In the genomic region with DNA sequence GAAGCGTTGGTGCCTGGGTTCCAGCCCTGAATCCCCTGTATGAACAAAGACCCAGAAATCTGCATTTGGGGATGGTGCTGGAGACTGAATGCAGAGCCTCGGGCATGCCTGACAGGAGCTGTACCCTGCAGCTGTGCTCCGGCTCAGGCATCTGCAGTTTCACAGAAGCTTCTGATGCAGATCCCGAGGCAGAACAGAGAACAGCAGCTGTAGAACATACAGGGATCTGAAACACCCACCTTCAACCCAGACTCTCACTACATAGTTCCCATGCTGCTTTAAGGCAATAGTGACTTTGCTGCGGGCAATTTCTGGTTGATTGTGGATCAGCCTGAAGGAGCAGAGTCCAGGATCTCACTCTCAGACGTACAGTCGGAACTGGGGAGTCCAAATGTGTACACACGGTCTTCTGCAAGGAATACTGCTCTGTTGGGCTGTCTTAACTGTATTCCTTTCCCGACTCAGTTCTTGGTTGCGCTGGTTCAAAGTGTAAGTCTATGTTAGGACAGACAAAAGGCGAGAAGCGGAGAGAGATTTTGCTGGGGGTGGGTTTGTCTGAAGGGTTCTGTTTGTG, we compare ENCODE assay signal across 9 mouse cellular contexts. TPM values are rescaled to one million over a fixed set of nuclear protein-coding genes. Genes with fewer than 3 reads are reported as not detected.
A peak's percentile ranks its signal among the peaks of the same experiment; 100 is the strongest.
DNase-seq lines count a peak whose midpoint lies in the region; ATAC-seq and TF ChIP-seq lines count a peak whose summit lies in the region.
"Had no signal": no experiment of that assay in that cellular context is flagged by ENCODE, and none has a peak within 500 bp of the region (broad histone marks: within the 10 kb centered on the region; RNA-seq: fewer than 3 reads in every experiment).

No protein-coding gene starts in this region.

- peak overlapping the region; percentile 57 for H3K4me2 ChIP-seq in lung, embryonic 16.5 days (ENCODE audit: low read depth, low read length)
- peak overlapping the region; percentile 70 for H3K4me2 ChIP-seq in limb, embryonic 15.5 days

- peaks cover 19% of the 10 kb centered on the region for H3K4me1 ChIP-seq in lung, embryonic 16.5 days (replicated peaks; ENCODE audit: control insufficient read depth, insufficient read depth, low read length)
- peaks cover 28% of the 10 kb centered on the region for H3K4me1 ChIP-seq in limb, embryonic 15.5 days
- peaks cover 13% of the 10 kb centered on the region for H3K4me1 ChIP-seq in small intestine, adult 2 months (ENCODE audit: control insufficient read depth, insufficient read depth, insufficient read length, low read length)

- H3K36me3 ChIP-seq in lung, embryonic 16.5 days (ENCODE audit: control insufficient read depth, insufficient read depth, low read length), result no peaks in the 10 kb centered on the region
- H3K36me3 ChIP-seq in limb, embryonic 15.5 days, result no peaks in the 10 kb centered on the region
- H3K36me3 ChIP-seq in small intestine, adult 2 months (ENCODE audit: control insufficient read depth, insufficient read depth, low read length), result no peaks in the 10 kb centered on the region

- no peak for TF ChIP-seq CTCF in small intestine, adult 2 months (IDR thresholded peaks at IDR 0.05; ENCODE audit: extremely low read depth, insufficient read length, insufficient replicate concordance, low read depth, low read length)

- peaks cover 8% of the 10 kb centered on the region; the same call in 1 of the 2 replicates for H3K27me3 ChIP-seq in lung, embryonic 16.5 days (ENCODE audit: control insufficient read depth, insufficient read depth, low read depth, low read length)
- no peaks in the 10 kb centered on the region for H3K27me3 ChIP-seq in limb, embryonic 15.5 days
- no peaks in the 10 kb centered on the region for H3K27me3 ChIP-seq in small intestine, adult 2 months (ENCODE audit: control insufficient read depth, insufficient read depth, low read length)

- peak overlapping the region; percentile 68 for H3K9ac ChIP-seq in lung, embryonic 16.5 days (ENCODE audit: low read length)
- 0 out of 2 replicates have a peak overlapping the region, but pooled peaks have one; percentile 7 for H3K9ac ChIP-seq in limb, embryonic 15.5 days

- no peaks in the 10 kb centered on the region for H3K9me3 ChIP-seq in lung, embryonic 16.5 days (ENCODE audit: control insufficient read depth, low read length)
- no peaks in the 10 kb centered on the region for H3K9me3 ChIP-seq in limb, embryonic 15.5 days

- no peak for ATAC-seq in lung, embryonic 16.5 days (ENCODE audit: low read depth)
- ATAC-seq in limb, embryonic 15.5 days (ENCODE audit: insufficient number of reproducible peaks, low FRiP score, low TSS enrichment, low read depth), result no peak

- WGBS in lung, embryonic 16.5 days, result 48% methylated on average over 12 of the region's 12 CpGs
- 25% methylated on average over 12 of the region's 12 CpGs for WGBS in limb, embryonic 15.5 days
- WGBS in small intestine, adult 2 months, result 32% methylated on average over 12 of the region's 12 CpGs

- TF ChIP-seq POLR2A in small intestine, adult 2 months (IDR thresholded peaks at IDR 0.05; ENCODE audit: low read depth, low read length), result no peak

- peak overlapping the region; percentile 45 for H3K4me3 ChIP-seq in lung, embryonic 16.5 days (ENCODE audit: low read length)
- H3K4me3 ChIP-seq in limb, embryonic 15.5 days, result peak overlapping the region; percentile 39
- peak overlapping the region; percentile 53 for H3K4me3 ChIP-seq in small intestine, adult 2 months (ENCODE audit: low read depth, low read length)

- peak overlapping the region; percentile 98 for H3K27ac ChIP-seq in lung, embryonic 16.5 days (ENCODE audit: low read length)
- H3K27ac ChIP-seq in limb, embryonic 15.5 days, result peak overlapping the region; percentile 78
- H3K27ac ChIP-seq in small intestine, adult 2 months (ENCODE audit: insufficient read depth, low read depth, low read length), result peak overlapping the region; percentile 96

- peak; percentile 21 for DNase-seq in embryo, embryonic 10.5 days (ENCODE audit: low spot score)
- DNase-seq in embryo, embryonic 9.5 days (ENCODE audit: extremely low spot score), result no peak
- no peak for DNase-seq in lung, postnatal 25 days (ENCODE audit: low spot score)
- DNase-seq in layer of hippocampus, adult 9-10 months (ENCODE audit: low spot score), result no peak
- DNase-seq in layer of hippocampus, adult 9-11 months, result no peak
- DNase-seq: adrenal gland, postnatal 10 days had no signal

RNA-seq across cellular contexts. Expression of gene Gm5148, which starts 1.7 kb away (rescaled TPM):
- polyA plus RNA-seq in lung, embryonic 16.5 days (2015; fragmentation: Nextera tagmentation; extraction: Ambion mirVana), result 6.0 and 8.0 TPM in 2 replicates
- 4.8 and 5.4 TPM in 2 replicates for polyA plus RNA-seq in limb, embryonic 15.5 days (2015; fragmentation: Nextera tagmentation; extraction: Ambion mirVana)
- polyA plus RNA-seq in small intestine, adult 2 months (2012; rRNA removed), result 0.86 and 1.7 TPM in 2 replicates
